Mouse (Mus musculus): ENCODE measurements around the gene Il4ra. TPM values are rescaled to one million over a fixed set of nuclear protein-coding genes. Genes with fewer than 3 reads are reported as not detected.
A peak's percentile ranks its signal among the peaks of the same experiment; 100 is the strongest.

Gene Il4ra
- 7.0 and 7.7 TPM in 2 replicates for polyA plus RNA-seq (2015; fragmentation: Nextera tagmentation; extraction: Ambion mirVana)

GRCm38 (mm10) chr7:125551766-125552709, at the start of gene Il4ra:
Il4ra (plus strand) TSS chr7:125552120.
- H3K4me3 ChIP-seq: peak within 1 kb of the TSS; percentile 63
- 2% methylated on average over 52 of the region's 52 CpGs for WGBS
- peak; percentile 81 for ATAC-seq (ENCODE audit: insufficient number of reproducible peaks, insufficient read depth, low FRiP score, low TSS enrichment, low read depth)
- peak within 1 kb of the TSS; percentile 96 for H3K4me2 ChIP-seq
- peak within 1 kb of the TSS; percentile 78 for H3K9ac ChIP-seq
- no peaks in the 10 kb centered on the region for H3K9me3 ChIP-seq
- H3K36me3 ChIP-seq: no peaks in the 10 kb centered on the region
- H3K4me1 ChIP-seq: peaks cover 26% of the 10 kb centered on the region
- peak within 1 kb of the TSS; percentile 51; the same call in 1 of the 2 replicates for H3K27ac ChIP-seq
- H3K27me3 ChIP-seq: peaks cover 21% of the 10 kb centered on the region; the same call in 1 of the 2 replicates

- Histone ChIP-seq H3K27me3 (no peaks in the 10 kb centered on the region), H3K4me3 (no peak overlapping the region), H3K27ac (no peak overlapping the region), H3K9me3 (no peaks in the 10 kb centered on the region), H3K4me2 (no peak overlapping the region), H3K36me3 (no peaks in the 10 kb centered on the region), H3K9ac (no peak overlapping the region), H3K4me1 (no peaks in the 10 kb centered on the region)
- no peak for ATAC-seq (ENCODE audit: insufficient number of reproducible peaks, insufficient read depth, low FRiP score, low TSS enrichment, low read depth)
- 83% methylated on average over 5 of the region's 5 CpGs for WGBS
Observed at GRCm38 (mm10) chr7:125503374-125504092, 48.4 kb upstream of the Il4ra start.

- Histone ChIP-seq H3K27ac (no peak overlapping the region), H3K27me3 (no peaks in the 10 kb centered on the region), H3K9ac (no peak overlapping the region), H3K9me3 (no peaks in the 10 kb centered on the region), H3K36me3 (no peaks in the 10 kb centered on the region), H3K4me3 (no peak overlapping the region), H3K4me2 (no peak overlapping the region), H3K4me1 (no peaks in the 10 kb centered on the region)
- ATAC-seq (ENCODE audit: insufficient number of reproducible peaks, insufficient read depth, low FRiP score, low TSS enrichment, low read depth): no peak
- WGBS: 78% methylated on average over 5 of the region's 5 CpGs
Observed at GRCm38 (mm10) chr7:125504618-125505017, 47.3 kb upstream of the Il4ra start.

GRCm38 (mm10) chr7:125505568-125505967, 46.4 kb upstream of the Il4ra start:
- Histone ChIP-seq H3K36me3 (no peaks in the 10 kb centered on the region), H3K9me3 (no peaks in the 10 kb centered on the region), H3K27me3 (no peaks in the 10 kb centered on the region), H3K9ac (no peak overlapping the region), H3K27ac (no peak overlapping the region), H3K4me1 (no peaks in the 10 kb centered on the region), H3K4me3 (no peak overlapping the region), H3K4me2 (no peak overlapping the region)
- WGBS: 86% methylated on average over 10 of the region's 10 CpGs
- ATAC-seq (ENCODE audit: insufficient number of reproducible peaks, insufficient read depth, low FRiP score, low TSS enrichment, low read depth): no peak

- 75% methylated on average over 2 of the region's 2 CpGs for WGBS
- Histone ChIP-seq H3K27me3 (no peaks in the 10 kb centered on the region), H3K27ac (no peak overlapping the region)
Observed at GRCm38 (mm10) chr7:125507279-125507678, 44.6 kb upstream of the Il4ra start.

GRCm38 (mm10) chr7:125511432-125511831, 40.5 kb upstream of the Il4ra start:
- 84% methylated on average over 5 of the region's 5 CpGs for WGBS
- H3K27ac ChIP-seq: no peak overlapping the region
- H3K4me3 ChIP-seq: no peak overlapping the region
- H3K4me2 ChIP-seq: no peak overlapping the region
- H3K27me3 ChIP-seq: no peaks in the 10 kb centered on the region
- H3K9me3 ChIP-seq: no peaks in the 10 kb centered on the region
- no peak overlapping the region for H3K9ac ChIP-seq
- no peak for ATAC-seq (ENCODE audit: insufficient number of reproducible peaks, insufficient read depth, low FRiP score, low TSS enrichment, low read depth)
- H3K36me3 ChIP-seq: no peaks in the 10 kb centered on the region
- H3K4me1 ChIP-seq: peaks cover 7% of the 10 kb centered on the region; the same call in 1 of the 2 replicates

More at GRCm38 (mm10) chr7:125507279-125507678, 44.6 kb upstream of the Il4ra start:
- Histone ChIP-seq H3K4me3 (no peak overlapping the region), H3K9me3 (no peaks in the 10 kb centered on the region), H3K9ac (no peak overlapping the region), H3K4me1 (no peaks in the 10 kb centered on the region), H3K4me2 (no peak overlapping the region), H3K36me3 (no peaks in the 10 kb centered on the region)
- ATAC-seq (ENCODE audit: insufficient number of reproducible peaks, insufficient read depth, low FRiP score, low TSS enrichment, low read depth): no peak

GRCm38 (mm10) chr7:125511852-125512251, 40.1 kb upstream of the Il4ra start:
- WGBS: 45% methylated on average over 2 of the region's 2 CpGs
- no peak overlapping the region for H3K27ac ChIP-seq
- H3K36me3 ChIP-seq: no peaks in the 10 kb centered on the region
- peaks cover 7% of the 10 kb centered on the region; the same call in 1 of the 2 replicates for H3K4me1 ChIP-seq
- no peak overlapping the region for H3K4me3 ChIP-seq
- no peak for ATAC-seq (ENCODE audit: insufficient number of reproducible peaks, insufficient read depth, low FRiP score, low TSS enrichment, low read depth)
- H3K27me3 ChIP-seq: no peaks in the 10 kb centered on the region
- H3K4me2 ChIP-seq: no peak overlapping the region
- no peaks in the 10 kb centered on the region for H3K9me3 ChIP-seq
- no peak overlapping the region for H3K9ac ChIP-seq

- H3K4me3 ChIP-seq: no peak overlapping the region
- H3K4me2 ChIP-seq: no peak overlapping the region
- no peaks in the 10 kb centered on the region for H3K36me3 ChIP-seq
- H3K27me3 ChIP-seq: no peaks in the 10 kb centered on the region
- H3K9ac ChIP-seq: no peak overlapping the region
- H3K9me3 ChIP-seq: no peaks in the 10 kb centered on the region
- peaks cover 12% of the 10 kb centered on the region for H3K4me1 ChIP-seq
- WGBS: 63% methylated on average over 5 of the region's 5 CpGs
- ATAC-seq (ENCODE audit: insufficient number of reproducible peaks, insufficient read depth, low FRiP score, low TSS enrichment, low read depth): no peak
- peak overlapping the region; percentile 44 for H3K27ac ChIP-seq
Observed at GRCm38 (mm10) chr7:125515081-125515853, 36.7 kb upstream of the Il4ra start.

- H3K4me2 ChIP-seq: no peak overlapping the region
- no peak overlapping the region for H3K27ac ChIP-seq
- H3K9me3 ChIP-seq: no peaks in the 10 kb centered on the region
- no peaks in the 10 kb centered on the region for H3K27me3 ChIP-seq
- H3K4me3 ChIP-seq: no peak overlapping the region
- ATAC-seq (ENCODE audit: insufficient number of reproducible peaks, insufficient read depth, low FRiP score, low TSS enrichment, low read depth): no peak
- H3K9ac ChIP-seq: no peak overlapping the region
- H3K4me1 ChIP-seq: peaks cover 12% of the 10 kb centered on the region
- 92% methylated on average over 8 of the region's 8 CpGs for WGBS
- no peaks in the 10 kb centered on the region for H3K36me3 ChIP-seq
Observed at GRCm38 (mm10) chr7:125516723-125517122, 35.2 kb upstream of the Il4ra start.

- Histone ChIP-seq H3K36me3 (no peaks in the 10 kb centered on the region), H3K9me3 (no peaks in the 10 kb centered on the region), H3K4me3 (no peak overlapping the region), H3K4me1 (peaks cover 12% of the 10 kb centered on the region), H3K27me3 (no peaks in the 10 kb centered on the region), H3K9ac (no peak overlapping the region), H3K27ac (no peak overlapping the region), H3K4me2 (no peak overlapping the region)
- ATAC-seq (ENCODE audit: insufficient number of reproducible peaks, insufficient read depth, low FRiP score, low TSS enrichment, low read depth): no peak
- 56% methylated on average over 6 of the region's 6 CpGs for WGBS
Observed at GRCm38 (mm10) chr7:125517470-125517869, 34.5 kb upstream of the Il4ra start.

- no peaks in the 10 kb centered on the region for H3K27me3 ChIP-seq
- no peaks in the 10 kb centered on the region for H3K36me3 ChIP-seq
- no peak overlapping the region for H3K27ac ChIP-seq
- no peak overlapping the region for H3K9ac ChIP-seq
- WGBS: 87% methylated on average over 3 of the region's 3 CpGs
- no peak overlapping the region for H3K4me2 ChIP-seq
- no peak overlapping the region for H3K4me3 ChIP-seq
- H3K4me1 ChIP-seq: peaks cover 12% of the 10 kb centered on the region
- no peak for ATAC-seq (ENCODE audit: insufficient number of reproducible peaks, insufficient read depth, low FRiP score, low TSS enrichment, low read depth)
- no peaks in the 10 kb centered on the region for H3K9me3 ChIP-seq
Observed at GRCm38 (mm10) chr7:125519715-125520114, 32.2 kb upstream of the Il4ra start.

All from embryonic facial prominence, embryonic 13.5 days (tissue).